Mouse (Mus musculus) macrophage (primary cell): ENCODE measurements around the gene Cst7. TPM values are rescaled to one million over a fixed set of nuclear protein-coding genes. Genes with fewer than 3 reads are reported as not detected.
A peak's percentile ranks its signal among the peaks of the same experiment; 100 is the strongest.

Experiments
- H3K27ac ChIP-seq: fragments of 350-480 bp; formaldehyde crosslinking; 2 replicates; pipeline ENCODE4 v1.9.0; 2021
- H3K36me3 ChIP-seq: fragments of 350-480 bp; formaldehyde crosslinking; 2 replicates; pipeline ENCODE4 v1.9.0; 2021; ENCODE audit errors: inconsistent target
- H3K4me3 ChIP-seq: fragments of 350-480 bp; formaldehyde crosslinking; 2 replicates; pipeline ENCODE4 v1.9.0; 2021; ENCODE audit errors: inconsistent target
- H3K79me2 ChIP-seq: fragments of 350-480 bp; formaldehyde crosslinking; 2 replicates; pipeline ENCODE4 v1.9.0; 2021; ENCODE audit errors: inconsistent target
- WGBS: methylation state at CpG from one replicate; pipeline ENCODE4 v1.1.7; 2026; ENCODE audit warnings: inconsistent platforms; ENCODE audit not compliant: missing documents; 5-methylcytosine and 5-hydroxymethylcytosine counted together
- polyA plus RNA-seq: library from polyadenylated mRNA; stranded (reverse); fragments of 250-400 nt; gene quantifications from 3 replicates; pipeline ENCODE4 v1.2.4, GENCODE M21; 2018; ENCODE audit warnings: inconsistent platforms

The Cst7 gene
- polyA plus RNA-seq, 1 experiment from 2014 or later: 9.1 TPM

DNA sequence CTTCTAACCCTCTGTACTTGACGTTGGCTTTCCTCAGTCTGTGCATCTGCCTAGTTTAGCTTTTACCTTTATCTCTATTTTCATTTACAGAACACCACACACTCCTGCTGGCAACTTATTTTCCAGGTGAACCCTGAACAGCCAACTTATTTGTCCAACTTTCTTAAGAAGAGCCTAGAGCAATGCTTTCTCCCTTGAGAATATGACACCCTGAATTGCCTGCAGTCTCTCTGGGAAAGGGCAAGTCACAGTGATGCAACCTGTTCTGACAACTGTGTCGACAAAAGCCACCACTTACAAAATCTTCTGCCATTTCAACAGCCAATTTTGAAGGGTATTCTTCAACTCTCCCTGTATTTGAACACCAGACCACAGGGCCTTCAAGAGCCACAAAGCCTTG is 34.6 kb downstream of the Cst7 start:
- 58% methylated on average over 2 of the region's 2 CpGs for WGBS

DNA sequence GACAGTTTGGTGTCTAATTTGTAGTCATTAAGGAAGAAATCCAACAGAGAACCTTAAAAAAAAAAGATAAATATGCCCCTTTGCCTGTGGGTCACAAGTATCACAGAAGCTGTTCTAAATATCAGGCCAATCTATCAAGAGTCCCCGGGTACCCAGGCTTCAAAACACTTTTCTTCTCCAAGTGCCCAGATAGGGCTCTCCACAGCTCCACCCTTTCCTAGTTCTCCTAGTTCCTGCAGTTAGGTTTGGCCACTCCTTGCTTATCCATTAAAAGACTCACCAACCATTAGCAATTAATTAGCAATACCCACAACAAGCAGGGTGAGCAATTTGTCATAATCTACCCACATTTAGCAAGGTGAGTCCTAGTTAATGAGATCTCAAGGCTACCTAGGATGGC is 36.9 kb downstream of the Cst7 start:
- H3K79me2 ChIP-seq: peaks cover 60% of the 10 kb centered on the region
- H3K27ac ChIP-seq: no peak overlapping the region
- H3K4me3 ChIP-seq: no peak overlapping the region
- H3K36me3 ChIP-seq: no peaks in the 10 kb centered on the region
- 80% methylated on average over 1 of the region's 1 CpGs for WGBS

More for the DNA sequence above, 34.6 kb downstream of the Cst7 start:
- H3K27ac ChIP-seq: no peak overlapping the region
- no peak overlapping the region for H3K4me3 ChIP-seq
- no peaks in the 10 kb centered on the region for H3K36me3 ChIP-seq
- H3K79me2 ChIP-seq: peaks cover 76% of the 10 kb centered on the region

DNA sequence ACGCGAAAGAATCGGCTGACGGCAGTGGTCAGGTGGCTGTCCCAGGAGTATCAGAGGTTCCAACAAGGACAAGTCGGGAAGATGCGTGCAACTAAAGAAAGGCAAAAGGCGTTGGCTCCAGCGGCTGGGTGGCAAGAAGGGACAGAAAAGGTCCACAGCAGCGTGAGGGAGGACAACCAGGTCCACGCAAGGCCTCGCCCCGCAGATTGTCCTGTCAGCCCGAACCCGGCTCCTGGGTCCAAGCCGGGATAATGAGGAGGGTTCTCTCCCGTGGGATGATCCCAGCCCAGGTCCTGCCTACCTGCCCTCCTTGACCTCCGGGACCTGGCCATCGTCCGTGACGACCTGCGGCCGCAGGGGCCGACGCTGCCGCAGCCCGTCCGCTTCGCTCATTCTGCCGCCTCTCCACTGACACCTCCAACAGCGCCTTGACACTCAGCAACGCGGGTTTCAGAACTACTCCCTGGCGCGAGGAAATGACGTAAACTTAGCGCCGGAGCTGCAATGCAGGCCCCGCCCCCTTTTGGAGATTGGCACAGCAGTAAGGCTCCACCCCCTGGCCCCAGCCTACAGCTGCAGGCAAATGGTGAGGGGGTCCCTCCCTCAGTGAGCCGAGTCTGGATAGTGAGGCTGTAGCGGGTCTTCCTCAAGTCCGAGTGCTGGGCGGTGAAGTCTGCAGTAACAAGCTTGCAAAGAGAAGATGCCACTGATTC is 38.0 kb downstream of the Cst7 start, which contains the start of gene Apmap:
Gene Apmap (minus strand): TSS at position 481 of the 713 bp plus-strand sequence.
- Histone ChIP-seq H3K36me3 (no peaks in the 10 kb centered on the region), H3K79me2 (peaks cover 49% of the 10 kb centered on the region), H3K27ac (peak within 1 kb of the TSS; percentile 51), H3K4me3 (peak within 1 kb of the TSS; percentile 95)
- WGBS: under 1% methylated on average over 40 of the region's 42 CpGs

DNA sequence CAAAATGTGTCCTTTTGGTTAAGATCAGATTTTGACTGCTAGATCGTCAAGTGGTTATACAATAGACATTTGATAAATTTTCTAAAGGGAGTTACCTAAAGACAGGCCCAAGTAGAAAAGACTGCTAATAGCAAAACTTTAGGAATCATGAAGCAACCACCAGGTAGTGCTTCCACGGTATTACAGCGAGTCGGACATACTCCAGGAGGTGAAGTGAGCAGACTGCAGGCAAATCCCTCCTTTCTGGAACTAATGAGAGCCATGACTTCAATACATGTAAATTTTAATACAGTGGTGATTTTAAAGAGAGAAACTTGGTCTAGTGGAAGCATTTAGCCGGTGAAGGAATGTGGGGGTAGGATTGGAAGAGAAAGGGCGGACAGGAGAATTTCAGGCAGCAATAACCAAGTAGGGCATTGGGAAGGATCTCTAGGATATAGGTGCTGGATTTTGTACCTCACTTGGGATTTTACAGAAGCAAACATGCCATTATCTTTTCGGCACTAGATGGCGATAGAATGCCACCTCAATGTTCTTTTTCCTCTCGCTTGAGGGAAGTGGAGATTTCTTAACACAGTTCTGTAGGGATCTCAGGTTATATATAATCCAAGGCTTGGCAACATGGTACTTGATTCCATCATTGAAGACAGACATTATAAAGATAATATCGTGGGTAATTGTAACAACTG is 38.8 kb downstream of the Cst7 start:
- H3K79me2 ChIP-seq: peaks cover 42% of the 10 kb centered on the region
- H3K36me3 ChIP-seq: no peaks in the 10 kb centered on the region
- H3K4me3 ChIP-seq: peak overlapping the region; percentile 95
- H3K27ac ChIP-seq: peak overlapping the region; percentile 51
- 1% methylated on average over 10 of the region's 10 CpGs for WGBS

DNA sequence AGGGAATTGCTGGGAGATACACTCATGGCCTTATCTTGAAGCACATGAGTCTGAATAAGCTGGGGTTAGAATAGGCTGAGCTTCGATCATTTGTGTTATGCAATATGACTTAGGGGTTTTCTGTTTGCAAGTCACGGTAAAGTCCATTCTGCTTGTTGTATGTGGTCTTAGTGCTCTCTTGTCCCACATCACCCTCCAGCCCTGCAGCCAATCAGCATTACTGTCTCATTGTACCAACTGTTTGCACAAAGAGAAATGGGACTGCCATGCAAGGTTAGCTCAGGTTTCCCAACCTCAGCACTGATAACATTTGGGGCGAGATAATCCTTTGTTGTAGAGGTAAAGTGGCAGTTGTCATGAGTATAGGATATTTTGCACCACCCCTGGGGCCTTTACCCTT is 39.9 kb downstream of the Cst7 start:
- WGBS: 61% methylated on average over 3 of the region's 3 CpGs
- H3K36me3 ChIP-seq: no peaks in the 10 kb centered on the region
- no peak overlapping the region for H3K4me3 ChIP-seq
- H3K27ac ChIP-seq: no peak overlapping the region
- H3K79me2 ChIP-seq: peaks cover 31% of the 10 kb centered on the region

DNA sequence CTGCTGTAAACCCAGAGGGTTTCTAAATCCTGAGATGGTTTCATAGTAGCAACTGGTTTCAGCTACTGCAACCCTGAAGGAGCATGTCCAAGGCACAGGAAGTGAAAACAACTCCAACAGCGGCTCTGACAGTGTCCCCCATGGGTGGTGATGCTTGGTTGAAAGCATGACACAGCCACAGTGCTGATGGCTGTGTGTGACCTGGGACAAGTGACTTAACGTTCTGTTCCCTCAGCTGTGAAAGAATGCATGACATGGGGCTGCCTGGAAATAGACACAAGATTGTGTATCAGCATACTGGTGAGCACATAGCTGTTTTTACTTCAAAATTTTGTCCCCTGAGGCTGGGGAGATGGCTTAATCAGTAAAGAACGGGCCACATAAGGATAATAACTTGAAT is 51.5 kb downstream of the Cst7 start:
- Histone ChIP-seq H3K36me3 (peaks cover 54% of the 10 kb centered on the region), H3K4me3 (no peak overlapping the region), H3K27ac (no peak overlapping the region), H3K79me2 (no peaks in the 10 kb centered on the region)
- WGBS: 64% methylated on average over 3 of the region's 3 CpGs

DNA sequence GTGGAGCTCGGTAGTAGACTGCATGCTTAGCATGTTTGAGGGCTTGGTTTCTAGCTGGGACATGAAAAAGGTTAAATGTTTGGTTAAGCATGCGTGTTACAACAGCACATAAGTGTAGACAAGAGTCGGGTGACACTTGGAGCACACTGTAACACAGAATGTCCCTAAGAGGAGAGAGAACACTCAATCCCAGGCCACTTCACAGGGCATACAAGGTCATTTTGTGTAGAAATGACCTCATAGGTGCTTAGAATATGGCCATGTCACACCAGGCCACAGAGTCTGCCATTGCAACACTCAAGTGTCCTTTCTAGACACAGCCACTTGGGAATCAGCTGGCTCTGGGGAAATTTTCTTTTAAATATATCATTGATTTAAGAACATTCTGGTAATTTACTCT is 53.7 kb downstream of the Cst7 start:
- no peak overlapping the region for H3K27ac ChIP-seq
- WGBS: 94% methylated on average over 3 of the region's 3 CpGs
- peaks cover 45% of the 10 kb centered on the region for H3K36me3 ChIP-seq
- no peaks in the 10 kb centered on the region for H3K79me2 ChIP-seq
- H3K4me3 ChIP-seq: no peak overlapping the region

DNA sequence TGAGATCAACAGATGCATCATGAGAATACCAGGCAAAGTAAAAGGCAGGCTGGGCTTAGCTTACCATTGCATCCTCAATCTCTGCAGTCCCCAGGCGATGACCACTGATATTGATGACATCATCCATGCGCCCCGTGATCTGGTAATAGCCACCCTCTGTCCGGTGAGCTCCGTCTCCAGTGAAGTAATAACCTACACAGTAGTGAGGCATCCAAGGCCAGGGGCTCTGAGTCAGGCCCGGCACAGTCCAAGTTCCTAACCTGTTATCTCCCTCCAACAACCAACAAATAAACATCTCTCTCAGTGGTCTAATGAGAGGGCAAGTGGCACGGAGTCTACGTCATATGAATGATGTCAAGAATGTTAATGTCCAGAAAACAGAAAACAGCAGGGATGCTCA is 54.7 kb downstream of the Cst7 start:
- Histone ChIP-seq H3K36me3 (peaks cover 36% of the 10 kb centered on the region), H3K27ac (no peak overlapping the region), H3K79me2 (no peaks in the 10 kb centered on the region), H3K4me3 (no peak overlapping the region)
- 98% methylated on average over 8 of the region's 8 CpGs for WGBS

DNA sequence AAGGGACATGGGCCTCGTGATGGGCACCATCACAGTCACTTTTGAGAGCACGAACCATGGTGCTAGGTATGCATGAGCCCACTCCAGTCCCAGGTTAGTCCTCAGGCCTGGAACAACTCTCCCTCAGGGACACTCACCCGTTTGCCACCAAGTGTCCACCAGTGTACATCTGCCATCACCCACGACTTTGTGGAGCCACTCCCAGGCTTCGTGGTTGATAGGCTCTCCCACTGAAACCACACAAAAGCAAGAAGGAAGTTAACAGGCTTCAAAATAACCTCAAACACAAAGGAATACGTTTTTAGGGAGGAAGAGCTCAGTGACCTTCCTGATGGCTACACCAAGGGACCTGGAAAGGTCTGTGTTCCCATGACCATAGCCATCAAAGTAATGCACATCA is 56.9 kb downstream of the Cst7 start:
- 35% methylated on average over 6 of the region's 6 CpGs for WGBS
- Histone ChIP-seq H3K27ac (no peak overlapping the region), H3K4me3 (no peak overlapping the region), H3K79me2 (no peaks in the 10 kb centered on the region), H3K36me3 (peaks cover 36% of the 10 kb centered on the region)

Other genes with a start within 250 kb of the Cst7 start
- gene Gm10130, start 246.7 kb upstream of the Cst7 start, polyA plus RNA-seq: not detected in 3 replicates
- 1.1 to 2.4 TPM (median 2.0 TPM) in 3 replicates for gene 3300002I08Rik, start 207.7 kb upstream of the Cst7 start, polyA plus RNA-seq
- gene Zfp442, start 118.9 kb upstream of the Cst7 start, polyA plus RNA-seq: 1.2 to 1.8 TPM (median 1.6 TPM) in 3 replicates
- gene Zfp345, start 85.3 kb upstream of the Cst7 start, polyA plus RNA-seq: not detected in 3 replicates
- 21.1 to 28.3 TPM (median 26.8 TPM) in 3 replicates for gene Apmap, start 38.2 kb downstream of the Cst7 start, polyA plus RNA-seq
- gene Acss1, start 98.1 kb downstream of the Cst7 start, polyA plus RNA-seq: 18.0 to 26.5 TPM (median 21.7 TPM) in 3 replicates
- gene Vsx1, start 118.9 kb downstream of the Cst7 start, polyA plus RNA-seq: not detected in 3 replicates
- gene Entpd6, start 178.6 kb downstream of the Cst7 start, polyA plus RNA-seq: 7.8 to 15.2 TPM (median 10.6 TPM) in 3 replicates
- gene Pygb, start 216.3 kb downstream of the Cst7 start, polyA plus RNA-seq: 44.5 to 59.8 TPM (median 50.7 TPM) in 3 replicates